Mouse (Mus musculus): ENCODE data around the gene Pnck. TPM values are rescaled to one million over a fixed set of nuclear protein-coding genes. Genes with fewer than 3 reads are reported as not detected.

Pnck gene
- 0.18 and 2.0 TPM in 2 replicates for total RNA-seq (2017)

DNA sequence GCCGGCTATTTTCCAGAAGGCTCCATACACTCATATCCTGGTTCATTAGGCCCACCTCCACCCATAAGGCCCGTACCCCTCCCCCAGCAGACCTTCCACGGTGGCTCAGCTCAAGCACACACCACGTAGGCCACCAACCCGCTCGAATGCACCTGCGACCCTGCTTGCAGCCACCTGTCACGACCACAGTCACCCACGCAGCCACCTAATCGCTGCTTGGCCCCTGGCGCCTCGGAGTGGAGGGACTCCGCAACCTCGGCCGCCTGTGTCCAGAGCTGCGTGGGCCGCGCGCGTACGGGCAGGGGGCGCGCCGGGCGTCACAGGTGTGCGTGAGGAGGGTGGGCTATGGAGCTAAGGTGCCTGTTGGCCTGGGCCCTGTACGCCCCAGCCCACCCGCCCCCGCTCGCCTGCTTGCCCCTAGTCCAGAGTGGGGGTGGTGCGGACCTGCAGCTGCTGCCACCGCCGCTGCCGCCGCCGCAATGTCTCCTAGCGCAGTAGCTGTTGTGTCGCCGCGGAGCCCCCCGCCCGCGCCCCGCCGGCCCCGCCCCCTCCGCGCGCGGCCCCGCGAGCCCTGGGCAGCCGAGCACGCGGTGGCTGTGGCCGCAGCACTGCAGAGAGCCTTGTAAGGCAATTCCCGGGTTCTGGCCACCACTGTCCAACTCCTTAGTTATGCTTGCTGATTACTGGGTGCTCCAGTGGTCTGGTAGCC lies at the start of gene Pnck:
TSS of gene Pnck (minus strand) at position 543 of the 709 bp plus-strand sequence.
- no peak for ATAC-seq (replicated peaks; ENCODE audit: low read depth, poor library complexity, severe bottlenecking)

DNA sequence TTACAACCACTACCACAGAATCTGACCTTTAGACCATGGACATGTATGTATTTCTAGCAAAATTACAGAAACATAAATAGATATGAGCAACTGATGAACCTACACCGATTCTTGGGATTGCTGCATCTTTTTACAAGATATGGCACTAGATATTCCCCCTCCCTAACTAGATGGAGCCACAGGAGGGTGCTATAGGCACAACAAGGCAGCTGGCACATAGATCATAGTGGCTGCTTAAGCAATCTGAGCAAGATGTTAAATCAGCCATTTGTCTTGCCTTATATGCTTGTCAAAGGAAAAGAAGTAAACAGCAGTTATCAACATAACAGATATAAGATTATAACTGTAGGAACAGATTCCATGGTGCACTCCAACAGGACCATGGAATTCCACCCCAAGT lies 40.6 kb upstream of the Pnck start:
- no peak for ATAC-seq (replicated peaks; ENCODE audit: low read depth, poor library complexity, severe bottlenecking)

DNA sequence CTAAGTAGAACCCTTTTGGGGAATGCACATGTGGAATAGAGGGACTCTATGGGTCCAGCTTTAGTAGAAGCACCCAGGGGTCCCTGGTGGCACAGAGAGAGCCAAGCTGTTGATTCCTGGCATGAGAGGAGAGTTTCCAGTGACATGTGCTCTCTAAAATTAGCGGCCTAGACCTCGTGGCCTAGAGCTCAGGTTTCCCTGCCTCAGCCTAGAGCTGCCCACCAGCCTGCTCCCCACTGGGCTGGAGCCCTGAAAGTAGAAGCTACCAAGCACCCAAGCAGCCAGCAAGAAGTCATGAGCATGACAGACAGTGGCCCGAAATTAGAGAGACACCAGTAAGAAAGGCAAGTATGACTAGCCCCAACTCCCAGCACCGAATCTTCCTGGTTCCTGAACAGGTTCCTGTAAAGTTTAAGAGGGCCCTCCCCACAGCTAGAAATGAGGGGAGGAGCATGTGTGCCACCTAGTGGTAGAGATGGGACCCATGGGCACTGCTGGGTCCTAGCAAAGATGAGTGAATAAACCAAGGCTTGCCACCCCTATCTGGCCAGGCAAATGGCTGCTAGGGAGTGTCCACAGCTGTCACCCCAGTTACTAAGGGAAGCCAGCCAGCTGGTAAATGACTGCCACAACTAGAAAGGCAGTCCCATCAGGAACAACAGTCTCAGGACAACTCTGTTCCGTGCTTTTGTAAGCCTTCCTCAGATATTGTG lies 31.2 kb upstream of the Pnck start:
- peak; percentile 96 for ATAC-seq (replicated peaks; ENCODE audit: low read depth, poor library complexity, severe bottlenecking)

DNA sequence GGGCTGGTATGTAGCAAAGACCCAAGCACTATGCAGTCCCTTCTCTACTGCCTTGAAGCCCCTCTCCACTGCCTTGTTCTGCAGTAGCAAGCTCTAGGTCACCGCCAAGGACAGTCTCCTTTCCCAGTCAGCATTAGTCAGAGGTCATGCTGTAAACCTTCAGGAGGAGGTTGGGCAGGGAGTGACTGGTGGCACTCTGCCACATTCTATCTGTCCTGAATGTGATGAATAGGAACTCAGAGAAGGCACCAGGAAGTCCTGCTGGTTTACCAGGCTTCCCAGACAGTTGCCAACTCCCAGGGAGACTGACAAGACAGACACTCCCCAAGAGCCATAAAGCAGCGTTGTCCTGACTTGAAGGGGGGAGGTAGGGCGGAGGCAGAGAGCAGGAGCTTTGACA lies 25.7 kb upstream of the Pnck start:
- peak; percentile 29; the same call in 1 of the 2 replicates for ATAC-seq (replicated peaks; ENCODE audit: low read depth, poor library complexity, severe bottlenecking)

DNA sequence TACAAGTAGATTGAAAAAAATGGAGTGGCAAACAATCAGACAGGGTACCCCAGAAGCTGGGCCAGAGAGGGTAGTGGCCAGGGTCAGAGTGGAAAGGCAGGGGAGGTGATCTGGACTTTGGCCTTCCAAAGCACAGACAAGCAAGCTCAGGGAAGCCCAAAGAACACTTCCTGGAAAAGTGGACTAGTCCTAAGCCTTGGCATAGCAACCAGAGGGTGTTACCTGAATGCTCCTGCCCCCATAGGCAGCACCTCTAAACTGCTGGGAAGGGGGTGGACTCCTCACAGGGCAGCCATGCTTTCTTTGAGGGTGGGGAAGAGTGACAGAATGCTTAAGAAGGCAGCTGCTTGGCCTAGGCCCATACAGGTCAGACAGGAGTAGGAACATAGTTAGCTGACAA lies 25.1 kb upstream of the Pnck start:
- ATAC-seq (replicated peaks; ENCODE audit: low read depth, poor library complexity, severe bottlenecking) = no peak

DNA sequence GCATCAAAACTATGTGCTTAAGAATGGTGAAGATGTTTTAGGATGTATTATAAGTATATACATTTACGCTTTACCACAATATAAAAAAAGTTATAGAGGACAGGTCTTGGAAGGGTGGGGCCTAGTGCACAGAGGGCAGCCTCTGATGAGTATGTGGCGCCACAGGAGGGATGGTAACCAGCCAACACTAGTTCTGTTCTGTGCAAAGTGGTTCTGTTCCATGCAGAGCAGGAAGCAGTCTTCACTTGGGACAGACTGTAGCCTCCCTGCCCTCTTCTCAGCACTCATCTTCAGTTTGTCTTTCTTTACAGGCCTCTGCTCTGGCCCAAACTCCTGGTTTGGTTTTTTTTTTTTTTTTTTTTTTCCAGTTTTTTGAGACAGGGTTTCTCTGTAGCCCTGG lies 24.2 kb upstream of the Pnck start:
- no peak for ATAC-seq (replicated peaks; ENCODE audit: low read depth, poor library complexity, severe bottlenecking)

DNA sequence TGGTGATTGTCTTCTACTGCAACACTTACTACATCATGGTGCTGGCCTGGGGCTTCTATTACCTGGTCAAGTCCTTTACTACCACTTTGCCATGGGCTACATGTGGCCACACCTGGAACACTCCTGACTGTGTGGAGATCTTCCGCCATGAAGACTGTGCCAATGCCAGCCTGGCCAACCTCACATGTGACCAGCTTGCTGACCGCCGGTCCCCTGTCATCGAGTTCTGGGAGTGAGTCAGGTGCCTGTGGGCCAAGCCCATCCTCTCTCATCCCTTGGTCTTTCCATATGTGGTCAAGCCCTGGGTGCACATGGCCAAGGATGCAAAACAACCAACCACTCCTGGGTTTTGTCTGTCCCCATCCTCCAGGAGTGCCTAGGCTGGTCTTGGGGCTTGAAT lies 16.8 kb upstream of the Pnck start:
- no peak for ATAC-seq (replicated peaks; ENCODE audit: low read depth, poor library complexity, severe bottlenecking)

DNA sequence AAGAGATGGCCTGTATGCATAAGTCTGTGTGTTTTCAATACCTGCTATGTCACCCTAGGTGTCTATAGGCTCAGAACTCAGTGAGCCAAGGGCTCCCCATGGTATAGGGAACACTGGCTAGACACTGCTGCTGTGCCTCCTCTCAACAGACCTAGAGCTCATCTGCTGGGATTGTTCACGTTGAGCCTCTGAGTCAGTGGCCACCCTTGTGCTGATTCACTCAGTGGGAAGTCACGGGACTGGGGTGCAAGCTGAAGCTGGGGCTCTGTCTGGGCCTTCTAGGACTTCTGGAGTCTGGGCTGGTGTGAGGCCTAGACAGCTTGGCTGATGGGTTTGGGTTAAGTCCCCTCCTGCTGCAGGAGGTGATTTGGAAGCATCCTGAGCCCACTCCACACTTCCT lies 15.3 kb upstream of the Pnck start:
- no peak for ATAC-seq (replicated peaks; ENCODE audit: low read depth, poor library complexity, severe bottlenecking)

DNA sequence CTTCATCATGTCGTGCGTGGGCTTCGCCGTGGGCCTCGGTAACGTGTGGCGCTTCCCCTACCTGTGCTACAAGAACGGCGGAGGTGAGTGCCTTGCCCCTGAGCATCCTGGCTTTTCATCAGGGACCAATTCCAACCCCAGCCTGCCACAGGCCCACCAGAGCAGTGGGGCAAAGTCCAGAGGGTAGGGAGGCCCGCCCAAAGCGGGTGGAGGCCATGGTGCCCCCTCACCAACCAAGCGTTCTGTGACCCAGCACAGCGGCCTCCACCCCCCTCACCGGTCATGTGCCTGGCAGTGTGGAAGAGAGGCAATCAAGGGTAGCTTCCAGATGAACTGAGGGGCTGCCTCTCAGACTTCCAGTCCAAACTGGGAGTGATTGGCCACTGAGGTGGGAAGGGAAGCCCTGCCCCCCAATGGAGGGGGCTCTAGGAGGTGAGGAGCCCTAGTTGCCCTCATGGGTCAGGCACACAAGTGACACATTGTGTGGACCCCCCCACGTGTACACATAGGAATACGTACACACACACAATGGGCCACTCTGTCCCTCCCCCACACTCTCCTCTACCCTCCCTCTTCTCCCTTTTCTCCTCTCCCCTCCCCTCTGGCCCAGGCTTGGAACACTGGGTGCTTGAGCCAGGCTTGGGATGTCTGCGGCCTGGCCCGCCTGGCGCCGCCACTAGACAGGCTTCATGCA lies 14.2 kb upstream of the Pnck start:
- ATAC-seq (replicated peaks; ENCODE audit: low read depth, poor library complexity, severe bottlenecking) = no peak

DNA sequence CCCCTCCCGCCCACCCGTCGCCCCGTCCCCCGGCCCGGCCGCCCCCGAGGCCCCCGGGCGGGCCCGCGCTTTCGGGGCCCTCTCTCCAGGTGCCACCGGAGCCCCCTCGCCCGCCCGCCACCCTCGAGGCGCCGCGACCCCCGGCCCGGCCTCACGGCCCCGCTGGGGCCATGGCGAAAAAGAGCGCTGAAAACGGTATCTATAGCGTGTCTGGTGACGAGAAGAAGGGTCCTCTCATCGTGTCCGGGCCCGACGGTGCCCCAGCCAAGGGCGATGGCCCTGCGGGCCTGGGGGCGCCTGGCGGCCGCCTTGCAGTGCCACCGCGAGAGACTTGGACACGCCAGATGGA lies 13.7 kb upstream of the Pnck start:
- ATAC-seq (replicated peaks; ENCODE audit: low read depth, poor library complexity, severe bottlenecking) = no peak

DNA sequence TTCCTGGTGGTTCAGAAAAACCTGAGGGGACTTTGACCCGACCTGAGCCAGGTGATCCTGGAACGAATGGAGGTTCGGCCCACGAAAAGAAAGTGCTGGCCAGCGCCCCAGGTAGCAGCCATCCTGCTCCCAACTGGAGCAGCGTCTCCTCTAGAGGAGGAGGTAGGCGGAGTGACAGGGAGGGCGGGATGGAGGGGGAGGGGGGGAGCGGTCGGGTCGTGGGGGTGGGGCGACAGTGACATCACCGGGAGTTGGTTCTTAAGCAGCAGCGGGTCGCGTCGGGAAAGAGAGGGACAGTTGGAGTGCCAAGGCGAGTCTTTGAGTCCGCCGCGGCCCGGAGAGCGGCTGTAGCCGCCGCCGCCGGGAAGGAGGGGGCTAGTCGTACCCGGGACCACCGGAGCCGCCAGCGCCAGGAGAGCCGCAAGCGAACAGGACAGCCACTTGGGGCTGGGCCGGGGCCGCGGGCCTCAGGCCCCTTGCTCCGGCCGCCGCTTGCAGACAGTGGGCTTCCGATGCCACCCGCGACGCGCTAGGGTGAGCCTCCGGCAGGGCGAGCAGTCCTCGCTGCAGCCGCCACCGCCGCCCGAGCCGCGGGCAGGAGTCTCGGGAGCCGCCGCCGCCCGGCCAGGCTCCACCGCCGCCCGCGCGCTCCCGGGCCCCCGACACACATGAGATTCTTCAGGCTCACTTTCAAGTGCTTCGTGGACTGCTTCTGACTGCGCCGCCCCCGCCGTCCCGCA lies 13.1 kb upstream of the Pnck start, which contains the start of gene Slc6a8:
TSS of gene Slc6a8 (plus strand) at position 272 of the 740 bp plus-strand sequence.
- peak; percentile 48; the same call in 1 of the 2 replicates for ATAC-seq (replicated peaks; ENCODE audit: low read depth, poor library complexity, severe bottlenecking)

DNA sequence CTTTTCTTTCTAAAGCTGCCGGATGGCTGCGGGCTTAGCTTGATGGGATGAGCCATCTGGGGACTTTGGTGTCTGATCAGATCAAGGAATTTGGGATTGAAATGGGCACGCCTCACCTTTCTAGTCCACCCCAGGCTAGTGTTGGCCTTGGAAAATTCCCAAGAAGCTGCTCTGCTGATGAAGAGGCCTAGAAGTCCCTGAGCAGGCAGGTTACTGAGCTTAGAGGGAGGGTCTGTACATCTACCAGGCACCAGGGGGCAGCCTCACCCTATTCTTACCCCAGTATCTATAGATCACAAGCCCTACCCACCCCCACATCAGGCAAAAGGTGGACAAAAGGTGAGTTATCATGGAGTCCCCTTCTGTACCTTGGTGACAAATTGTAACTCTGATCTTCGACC lies 12.1 kb upstream of the Pnck start:
- peak; percentile 89 for ATAC-seq (replicated peaks; ENCODE audit: low read depth, poor library complexity, severe bottlenecking)

DNA sequence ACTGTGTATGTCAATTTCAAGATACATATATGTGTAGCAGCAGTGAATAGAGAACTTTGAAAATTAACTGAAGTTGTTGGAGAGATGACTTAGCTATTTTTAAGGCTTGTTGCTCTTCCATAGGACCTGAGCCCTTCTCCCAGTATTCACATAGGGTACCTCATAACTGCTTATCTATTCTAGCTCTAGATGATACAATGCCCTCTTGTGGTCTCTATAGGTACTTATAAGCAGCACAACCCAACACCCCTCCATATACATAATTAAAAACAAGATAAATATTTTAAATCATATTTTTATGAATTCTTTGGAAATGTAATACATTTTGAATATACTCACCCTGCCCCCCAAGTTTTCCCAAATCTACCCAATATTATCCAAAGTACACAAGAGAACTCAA lies 3.2 kb upstream of the Pnck start:
- peak; percentile 66; the same call in 1 of the 2 replicates for ATAC-seq (replicated peaks; ENCODE audit: low read depth, poor library complexity, severe bottlenecking)

DNA sequence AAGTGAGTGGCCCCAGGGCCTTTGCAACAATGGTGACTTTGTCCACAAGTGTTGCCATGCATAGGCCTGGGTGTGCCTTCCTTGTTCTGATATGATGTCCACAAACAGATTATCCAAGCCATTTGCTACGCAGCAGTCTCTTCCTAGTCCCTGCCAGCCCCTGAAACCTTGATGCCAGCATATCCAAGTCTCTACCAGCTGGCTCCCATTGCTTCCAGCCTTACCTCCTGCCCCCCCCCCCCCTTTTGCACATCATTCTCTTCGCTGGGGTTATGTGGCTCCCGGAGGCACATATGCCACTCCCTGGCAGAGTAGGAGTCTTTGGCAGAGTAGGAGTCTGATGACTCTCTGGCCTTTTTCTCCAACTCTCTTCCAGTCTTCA lies 358 bp upstream of the Pnck start:
- ATAC-seq (replicated peaks; ENCODE audit: low read depth, poor library complexity, severe bottlenecking) = no peak

DNA sequence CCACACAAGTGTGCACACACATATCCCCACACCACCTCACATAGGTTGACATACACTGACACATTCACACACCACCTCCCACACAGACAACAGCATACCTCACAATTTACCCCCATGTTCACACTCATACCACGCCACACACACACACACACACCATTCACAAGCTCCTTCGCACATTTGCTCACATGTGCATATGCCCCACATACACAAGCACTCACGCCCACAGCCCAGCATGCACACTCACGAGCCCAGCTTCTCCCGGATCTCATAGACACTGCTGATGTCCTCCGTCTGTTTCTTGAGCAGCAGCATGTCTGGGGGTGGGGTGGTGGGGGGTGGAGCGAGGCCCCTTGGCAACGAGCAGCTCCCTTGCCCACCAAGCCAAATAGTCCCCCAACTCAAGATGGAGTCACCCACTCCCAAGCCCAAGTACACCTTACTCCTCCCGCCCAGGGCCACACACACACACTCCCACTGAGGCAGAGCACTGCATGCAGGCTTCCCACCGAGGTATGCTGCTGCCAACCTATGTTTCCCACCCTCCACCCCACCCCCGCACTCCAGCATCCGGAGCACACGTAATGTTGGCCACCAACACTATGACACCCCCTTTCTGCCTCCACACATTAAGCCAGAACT lies 862 bp downstream of the Pnck start:
- no peak for ATAC-seq (replicated peaks; ENCODE audit: low read depth, poor library complexity, severe bottlenecking)

DNA sequence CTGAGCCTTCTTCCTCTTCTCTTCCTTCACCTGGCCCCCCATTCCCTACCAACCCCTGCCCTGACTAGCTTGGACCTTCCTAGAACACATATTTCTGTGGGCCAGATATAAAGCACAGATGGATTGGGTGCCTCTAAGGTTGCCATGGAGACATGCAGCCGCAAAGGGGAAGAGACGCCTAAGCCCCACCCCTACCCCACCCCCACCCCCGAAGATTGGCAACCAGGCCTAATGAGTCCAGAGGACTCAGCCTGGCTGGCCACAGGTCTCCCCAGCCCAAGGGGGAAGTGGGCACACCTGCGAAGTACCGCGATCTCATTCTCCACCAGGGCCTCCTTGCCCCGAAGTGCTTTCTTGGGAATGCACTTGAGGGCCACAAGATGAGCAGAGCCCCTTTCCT lies 1.5 kb downstream of the Pnck start:
- ATAC-seq (replicated peaks; ENCODE audit: low read depth, poor library complexity, severe bottlenecking) = peak; percentile 22; the same call in 1 of the 2 replicates

DNA sequence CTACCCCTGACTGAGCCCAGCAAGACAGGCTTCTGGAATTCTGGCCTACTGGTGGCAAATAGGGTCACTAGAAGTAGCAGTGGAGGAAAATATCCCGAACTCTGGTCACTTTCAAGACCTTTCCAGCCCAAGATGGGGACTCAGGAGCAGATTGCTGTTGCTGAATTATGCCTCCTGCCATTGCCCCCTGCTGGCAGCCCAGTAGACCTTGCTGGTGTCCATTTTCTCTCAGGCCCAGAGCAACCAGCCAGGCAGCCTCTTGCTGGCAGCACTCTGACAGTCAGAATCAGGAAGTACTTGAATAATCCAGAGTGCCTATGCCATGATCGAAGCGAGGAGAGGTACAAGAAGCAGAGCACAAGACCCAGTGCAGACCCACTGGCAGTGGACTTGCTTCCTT lies 4.4 kb downstream of the Pnck start:
- peak; percentile 68 for ATAC-seq (replicated peaks; ENCODE audit: low read depth, poor library complexity, severe bottlenecking)

DNA sequence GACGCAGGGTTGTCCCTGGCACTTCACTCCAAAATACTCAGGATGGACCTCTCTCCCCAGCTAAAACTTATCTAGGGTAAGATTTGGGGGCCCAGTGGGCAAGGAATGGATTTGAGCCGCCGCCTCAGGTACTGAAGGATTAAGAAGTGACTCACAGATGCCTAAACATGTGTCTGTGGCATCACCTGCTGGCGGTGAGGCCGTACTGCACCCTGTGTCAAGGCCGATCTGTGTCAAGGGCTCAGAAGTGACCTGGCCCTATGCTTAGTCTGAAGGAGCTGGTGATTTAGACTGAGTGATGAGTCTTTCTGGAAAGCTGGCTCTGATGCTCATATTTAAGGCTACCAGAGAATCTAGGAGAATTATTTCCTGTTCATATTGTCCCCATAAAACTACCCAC lies 5.7 kb downstream of the Pnck start:
- ATAC-seq (replicated peaks; ENCODE audit: low read depth, poor library complexity, severe bottlenecking) = peak; percentile 87

DNA sequence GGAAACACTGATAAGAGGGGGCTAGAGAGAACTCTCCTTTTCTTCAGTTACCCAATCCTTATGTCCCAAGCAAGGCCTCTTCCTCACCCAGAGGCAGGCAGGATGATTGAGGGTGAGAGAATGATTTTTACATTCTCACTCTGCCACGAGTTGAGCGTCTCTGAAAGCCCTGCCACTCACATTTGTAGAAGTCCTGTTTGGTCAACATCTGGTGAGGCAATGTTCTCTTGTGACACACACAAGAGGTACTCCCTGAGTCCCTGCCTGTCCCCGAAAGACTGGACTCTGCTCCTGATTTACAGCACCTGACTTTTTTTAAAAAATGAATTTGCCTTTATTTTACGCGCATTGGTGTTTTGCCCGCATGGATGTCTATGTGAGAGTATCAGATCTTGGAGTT lies 6.5 kb downstream of the Pnck start:
- no peak for ATAC-seq (replicated peaks; ENCODE audit: low read depth, poor library complexity, severe bottlenecking)

DNA sequence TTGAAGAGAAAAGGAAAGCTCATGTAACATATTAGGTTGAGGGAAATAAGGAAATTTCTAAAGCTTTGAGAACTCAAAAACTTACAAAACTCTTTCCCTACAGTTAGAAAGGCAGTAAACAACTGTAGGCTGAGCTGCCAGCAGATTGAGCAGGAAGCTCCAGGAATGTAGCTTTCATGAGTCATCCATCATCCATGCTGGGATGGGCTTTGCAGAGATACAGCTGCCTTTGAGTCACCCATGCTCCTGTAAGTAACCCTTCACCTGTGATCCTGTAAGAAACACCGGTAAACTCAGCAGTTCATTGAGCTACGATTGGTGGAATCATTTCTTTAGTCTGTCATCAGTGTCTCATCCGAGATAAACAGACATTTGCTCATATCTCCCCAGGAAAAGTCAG lies 9.0 kb downstream of the Pnck start:
- no peak for ATAC-seq (replicated peaks; ENCODE audit: low read depth, poor library complexity, severe bottlenecking)
